Mouse (Mus musculus): Measurements from ENCODE around the gene Btrc.

DNA sequence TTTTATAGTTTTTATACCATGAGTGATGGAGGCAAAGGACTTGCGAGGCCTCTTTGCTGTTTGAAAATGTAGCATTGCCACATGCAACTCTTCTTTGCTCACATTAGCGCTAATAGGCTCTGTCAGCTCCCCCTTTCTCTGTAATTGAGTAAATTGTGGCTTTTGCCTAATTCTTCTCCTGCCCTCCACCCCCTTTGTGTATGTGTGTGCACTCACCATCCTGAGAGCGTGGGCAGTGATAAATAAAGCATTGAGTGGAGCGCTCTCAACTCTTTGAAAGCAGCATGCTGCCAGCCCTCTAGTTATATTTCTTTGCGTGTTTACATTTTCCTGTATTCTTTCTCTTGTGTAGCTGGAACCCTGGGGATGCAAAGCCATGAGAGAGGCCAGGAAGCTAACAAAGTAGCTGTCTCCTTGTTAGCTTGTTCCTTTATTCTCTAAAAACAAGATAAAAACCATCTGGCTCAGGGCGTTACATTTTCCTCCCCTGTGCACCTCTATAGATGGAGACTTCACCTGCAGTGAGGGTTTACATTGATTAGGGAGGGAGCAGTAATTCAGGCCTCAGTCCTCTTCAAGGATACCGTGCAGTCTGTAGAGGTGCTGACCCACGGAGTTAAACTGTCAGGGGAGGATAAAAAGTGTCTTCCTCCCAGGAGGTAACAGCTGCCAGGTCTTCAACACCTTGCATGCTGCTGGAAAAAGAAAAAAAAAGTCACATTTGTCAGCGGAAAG lies 96.6 kb downstream of the Btrc start:
- TF ChIP-seq CTCF (IDR thresholded peaks at IDR 0.05; ENCODE audit: borderline replicate concordance, insufficient read depth, low read depth, low read length) (no peak), POLR2A (IDR thresholded peaks at IDR 0.05; ENCODE audit: borderline replicate concordance, insufficient read depth, low read length) (no peak)

Measured in cerebellum, adult 2 months (tissue).